Mouse (Mus musculus): ENCODE results near the gene Pigl. TPM values are rescaled to one million over a fixed set of nuclear protein-coding genes. Genes with fewer than 3 reads are reported as not detected.

Pigl gene
- polyA plus RNA-seq, 1 experiment: 3.7 TPM

DNA sequence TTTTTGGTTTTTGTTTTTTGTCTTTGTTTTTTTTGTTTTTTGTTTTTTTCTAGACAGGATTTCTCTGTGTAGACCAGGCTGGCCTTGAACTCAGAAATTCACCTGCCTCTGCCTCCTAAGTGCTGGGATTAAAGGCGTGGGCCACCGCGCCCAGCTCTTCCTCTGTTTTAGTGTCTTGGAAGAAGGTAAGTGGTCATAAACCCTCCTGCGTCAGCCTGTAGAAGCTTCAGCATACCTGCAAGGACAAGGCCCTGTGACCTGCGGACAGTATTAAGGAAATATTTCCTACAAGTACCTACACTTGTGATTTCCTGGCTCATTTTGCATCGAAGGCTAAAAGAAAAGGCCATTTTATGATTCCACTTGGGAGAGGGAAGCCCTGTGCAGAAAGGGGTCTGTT, 35.4 kb downstream of the Pigl start:
- Histone ChIP-seq H3K4me2 (ENCODE audit: low read depth) (no peak overlapping the region), H3K27me3 (ENCODE audit: control insufficient read depth, insufficient read depth, insufficient read length) (no peaks in the 10 kb centered on the region), H3K79me2 (ENCODE audit: control insufficient read depth, insufficient read depth) (no peaks in the 10 kb centered on the region), H3K36me3 (ENCODE audit: control insufficient read depth, insufficient read depth) (no peaks in the 10 kb centered on the region), H3ac (ENCODE audit: control insufficient read depth, insufficient read length) (no peak overlapping the region), H3K4me3 (no peak overlapping the region)
- TF ChIP-seq MYOD1 (IDR thresholded peaks at IDR 0.05; ENCODE audit: control insufficient read depth in 1 of 3, insufficient read length in 2 of 3, low read depth in 2 of 3) (no peak), POLR2AphosphoS2 (IDR thresholded peaks at IDR 0.05; ENCODE audit: insufficient read length, low read depth) (no peak), E2F4 (IDR thresholded peaks at IDR 0.05; ENCODE audit: insufficient read depth) (no peak), REST (IDR thresholded peaks at IDR 0.05; ENCODE audit: insufficient read depth, insufficient read length) (no peak), CEBPB (IDR thresholded peaks at IDR 0.05; ENCODE audit: insufficient read depth, poor library complexity, severe bottlenecking) (no peak), USF1 (IDR thresholded peaks at IDR 0.05; ENCODE audit: low read depth) (no peak), TCF12 (IDR thresholded peaks at IDR 0.05; ENCODE audit: insufficient read depth, poor library complexity, severe bottlenecking) (no peak), MAX (IDR thresholded peaks at IDR 0.05; ENCODE audit: low read depth) (no peak), MYOG (IDR thresholded peaks at IDR 0.05; ENCODE audit: control insufficient read depth in 1 of 3, insufficient read depth in 1 of 3, insufficient read length in 2 of 3, low read depth in 2 of 3) (no peak), TCF3 (IDR thresholded peaks at IDR 0.05; ENCODE audit: insufficient read length, low read depth) (no peak), POLR2A (IDR thresholded peaks at IDR 0.05; ENCODE audit: insufficient read length, low read depth) (no peak), SRF (IDR thresholded peaks at IDR 0.05; ENCODE audit: control insufficient read depth, insufficient read length, low read depth) (no peak)

DNA sequence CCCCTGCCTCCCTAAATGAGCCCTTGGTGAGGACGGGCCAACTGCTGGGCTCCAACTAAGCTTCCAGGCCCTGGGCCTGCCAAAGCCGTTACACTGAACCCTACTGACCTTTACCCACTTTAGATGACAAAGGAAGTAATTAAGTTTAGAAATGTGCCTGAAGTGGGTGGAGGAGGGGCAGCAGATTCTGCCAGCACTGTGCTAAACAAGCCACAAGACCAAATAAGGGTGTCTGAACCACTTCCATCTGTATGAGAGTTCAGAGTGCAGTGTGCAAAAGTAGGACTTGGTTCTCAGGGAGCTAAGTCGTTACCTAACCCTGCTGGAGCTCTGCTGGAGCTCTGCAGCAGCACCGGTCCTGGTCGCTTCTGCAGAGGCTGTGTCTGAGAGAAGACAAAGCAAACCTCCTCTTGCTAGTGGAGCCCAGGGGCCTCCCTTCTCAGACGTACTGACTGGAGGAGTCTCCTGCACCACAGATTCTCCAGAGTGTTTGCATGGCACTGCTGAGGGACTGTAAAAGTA, 36.6 kb downstream of the Pigl start:
- H3K36me3 ChIP-seq (ENCODE audit: control insufficient read depth, insufficient read depth): no peaks in the 10 kb centered on the region
- no peak overlapping the region for H3ac ChIP-seq (ENCODE audit: control insufficient read depth, insufficient read length)
- no peak overlapping the region for H3K4me3 ChIP-seq
- peak overlapping the region; percentile 42 for H3K4me2 ChIP-seq (ENCODE audit: low read depth)
- no peaks in the 10 kb centered on the region for H3K27me3 ChIP-seq (ENCODE audit: control insufficient read depth, insufficient read depth, insufficient read length)
- TF ChIP-seq CEBPB (IDR thresholded peaks at IDR 0.05; ENCODE audit: insufficient read depth, poor library complexity, severe bottlenecking) (no peak), MAX (IDR thresholded peaks at IDR 0.05; ENCODE audit: low read depth) (no peak), SRF (IDR thresholded peaks at IDR 0.05; ENCODE audit: control insufficient read depth, insufficient read length, low read depth) (peak; percentile 86), TCF3 (IDR thresholded peaks at IDR 0.05; ENCODE audit: insufficient read length, low read depth) (no peak), E2F4 (IDR thresholded peaks at IDR 0.05; ENCODE audit: insufficient read depth) (no peak), USF1 (IDR thresholded peaks at IDR 0.05; ENCODE audit: low read depth) (no peak), MYOD1 (IDR thresholded peaks at IDR 0.05; ENCODE audit: control insufficient read depth in 1 of 3, insufficient read length in 2 of 3, low read depth in 2 of 3) (no peak)
- H3K79me2 ChIP-seq (ENCODE audit: control insufficient read depth, insufficient read depth): no peaks in the 10 kb centered on the region

DNA sequence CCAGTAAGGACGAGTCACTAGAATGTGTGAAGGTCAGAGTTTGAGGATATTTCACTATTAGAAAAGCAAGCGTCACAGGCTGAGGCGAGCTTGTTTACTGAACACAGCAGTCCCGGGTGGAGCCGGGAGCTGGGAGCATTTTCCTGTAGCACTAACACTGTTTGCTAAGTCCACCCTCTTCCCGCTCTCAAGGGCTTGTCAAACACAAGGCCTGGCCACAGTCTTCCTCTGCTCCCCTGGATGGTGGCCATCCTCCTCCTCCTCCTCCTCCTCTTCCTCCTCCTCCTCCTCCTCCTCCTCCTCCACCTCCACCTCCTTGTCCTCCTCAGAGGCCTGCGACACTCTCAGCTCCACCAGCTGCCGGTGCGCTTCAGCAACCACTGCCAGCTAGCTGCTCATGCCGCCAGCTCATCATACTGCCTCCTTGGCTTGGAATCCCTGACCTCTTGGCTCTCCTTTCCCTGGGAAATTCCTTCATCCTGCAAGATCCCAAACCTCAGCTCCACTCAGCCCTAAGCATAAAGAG, 37.1 kb downstream of the Pigl start:
- peak overlapping the region; percentile 42 for H3K4me2 ChIP-seq (ENCODE audit: low read depth)
- H3K36me3 ChIP-seq (ENCODE audit: control insufficient read depth, insufficient read depth): no peaks in the 10 kb centered on the region
- no peaks in the 10 kb centered on the region for H3K79me2 ChIP-seq (ENCODE audit: control insufficient read depth, insufficient read depth)
- TF ChIP-seq MYOD1 (IDR thresholded peaks at IDR 0.05; ENCODE audit: control insufficient read depth in 1 of 3, insufficient read length in 2 of 3, low read depth in 2 of 3) (peak in 2 of 3 experiments; percentile 43 to 49), POLR2AphosphoS2 (IDR thresholded peaks at IDR 0.05; ENCODE audit: insufficient read length, low read depth) (no peak)
- no peak overlapping the region for H3K4me3 ChIP-seq
- no peak overlapping the region for H3ac ChIP-seq (ENCODE audit: control insufficient read depth, insufficient read length)
- H3K27me3 ChIP-seq (ENCODE audit: control insufficient read depth, insufficient read depth, insufficient read length): no peaks in the 10 kb centered on the region

DNA sequence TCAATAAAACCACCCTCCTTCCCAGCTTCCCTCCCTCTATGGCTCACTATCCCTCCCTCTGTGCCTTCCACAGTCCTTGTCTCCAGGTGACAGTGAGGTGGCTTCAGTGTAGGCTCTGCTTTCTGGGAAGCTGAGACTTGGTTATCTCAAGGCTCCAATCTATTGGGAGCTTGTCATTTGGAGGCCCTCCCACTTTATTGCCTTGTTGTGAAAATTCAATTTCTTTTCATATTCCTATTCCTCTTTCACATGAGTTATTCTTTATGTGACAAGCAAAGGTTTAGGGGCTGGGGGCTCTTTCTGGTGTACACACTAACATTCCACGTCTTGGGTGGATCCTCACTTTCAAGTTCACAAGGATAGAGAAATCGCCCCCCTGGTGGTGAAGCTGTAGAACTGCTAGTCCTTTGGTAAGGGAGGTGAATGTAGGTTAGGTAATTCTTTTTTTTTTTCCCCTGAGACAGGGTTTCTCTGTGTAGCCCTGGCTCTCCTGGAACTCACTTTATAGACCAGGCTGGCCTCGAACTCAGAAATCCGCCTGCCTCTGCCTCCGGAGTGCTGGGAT, 38.0 kb downstream of the Pigl start:
- H3ac ChIP-seq (ENCODE audit: control insufficient read depth, insufficient read length): no peak overlapping the region
- no peak overlapping the region for H3K4me2 ChIP-seq (ENCODE audit: low read depth)
- no peaks in the 10 kb centered on the region for H3K36me3 ChIP-seq (ENCODE audit: control insufficient read depth, insufficient read depth)
- no peak overlapping the region for H3K4me3 ChIP-seq
- TF ChIP-seq MAX (IDR thresholded peaks at IDR 0.05; ENCODE audit: low read depth) (no peak), E2F4 (IDR thresholded peaks at IDR 0.05; ENCODE audit: insufficient read depth) (no peak), TCF12 (IDR thresholded peaks at IDR 0.05; ENCODE audit: insufficient read depth, poor library complexity, severe bottlenecking) (no peak), POLR2AphosphoS2 (IDR thresholded peaks at IDR 0.05; ENCODE audit: insufficient read length, low read depth) (no peak), MYOD1 (IDR thresholded peaks at IDR 0.05; ENCODE audit: control insufficient read depth in 1 of 3, insufficient read length in 2 of 3, low read depth in 2 of 3) (no peak), CEBPB (IDR thresholded peaks at IDR 0.05; ENCODE audit: insufficient read depth, poor library complexity, severe bottlenecking) (no peak), MYOG (IDR thresholded peaks at IDR 0.05; ENCODE audit: control insufficient read depth in 1 of 3, insufficient read depth in 1 of 3, insufficient read length in 2 of 3, low read depth in 2 of 3) (no peak)
- no peaks in the 10 kb centered on the region for H3K27me3 ChIP-seq (ENCODE audit: control insufficient read depth, insufficient read depth, insufficient read length)
- no peaks in the 10 kb centered on the region for H3K79me2 ChIP-seq (ENCODE audit: control insufficient read depth, insufficient read depth)

DNA sequence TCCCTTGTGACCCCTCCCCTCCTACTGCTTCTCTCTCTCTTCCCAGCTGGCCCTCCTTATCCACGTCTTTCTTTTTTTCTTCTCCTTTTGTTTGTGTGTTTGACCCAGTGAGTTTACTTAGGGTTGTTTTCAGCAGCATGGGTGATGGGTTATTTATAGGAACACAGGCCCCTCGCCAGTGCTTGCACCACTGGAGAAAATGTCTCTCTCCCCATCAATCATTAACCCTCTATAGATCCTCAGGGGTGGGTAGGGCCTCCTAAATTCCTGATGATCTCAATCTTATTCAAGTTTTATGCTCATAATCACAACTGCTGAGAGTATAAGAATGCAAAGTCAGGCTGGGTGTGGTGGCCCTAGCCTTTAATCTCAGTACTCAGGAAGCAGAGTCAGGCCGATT, 38.9 kb downstream of the Pigl start:
- Histone ChIP-seq H3ac (ENCODE audit: control insufficient read depth, insufficient read length) (no peak overlapping the region), H3K27me3 (ENCODE audit: control insufficient read depth, insufficient read depth, insufficient read length) (no peaks in the 10 kb centered on the region), H3K4me2 (ENCODE audit: low read depth) (no peak overlapping the region), H3K36me3 (ENCODE audit: control insufficient read depth, insufficient read depth) (no peaks in the 10 kb centered on the region), H3K4me3 (no peak overlapping the region), H3K79me2 (ENCODE audit: control insufficient read depth, insufficient read depth) (no peaks in the 10 kb centered on the region)
- TF ChIP-seq E2F4 (IDR thresholded peaks at IDR 0.05; ENCODE audit: insufficient read depth): no peak
- TF ChIP-seq MYOD1 (IDR thresholded peaks at IDR 0.05; ENCODE audit: control insufficient read depth in 1 of 3, insufficient read length in 2 of 3, low read depth in 2 of 3): no peak
- no peak for TF ChIP-seq SRF (IDR thresholded peaks at IDR 0.05; ENCODE audit: control insufficient read depth, insufficient read length, low read depth)
- TF ChIP-seq MYOG (IDR thresholded peaks at IDR 0.05; ENCODE audit: control insufficient read depth in 1 of 3, insufficient read depth in 1 of 3, insufficient read length in 2 of 3, low read depth in 2 of 3): no peak
- no peak for TF ChIP-seq MAX (IDR thresholded peaks at IDR 0.05; ENCODE audit: low read depth)
- TF ChIP-seq REST (IDR thresholded peaks at IDR 0.05; ENCODE audit: insufficient read depth, insufficient read length): no peak
- TF ChIP-seq POLR2AphosphoS2 (IDR thresholded peaks at IDR 0.05; ENCODE audit: insufficient read length, low read depth): no peak
- TF ChIP-seq TCF3 (IDR thresholded peaks at IDR 0.05; ENCODE audit: insufficient read length, low read depth): no peak
- TF ChIP-seq POLR2A (IDR thresholded peaks at IDR 0.05; ENCODE audit: insufficient read length, low read depth): no peak
- no peak for TF ChIP-seq CEBPB (IDR thresholded peaks at IDR 0.05; ENCODE audit: insufficient read depth, poor library complexity, severe bottlenecking)
- no peak for TF ChIP-seq TCF12 (IDR thresholded peaks at IDR 0.05; ENCODE audit: insufficient read depth, poor library complexity, severe bottlenecking)
- no peak for TF ChIP-seq USF1 (IDR thresholded peaks at IDR 0.05; ENCODE audit: low read depth)

All from myocyte (in vitro differentiated cells).